Mouse (Mus musculus) cerebral cortex, adult 2 months (tissue): ENCODE results near the gene Pdcd7.

Experiments
- WGBS: fragments of 180-500 bp; shearing (Covaris S2); methylation state at CpG from one replicate; pipeline ENCODE4 v1.1.7; 2018; 5-methylcytosine and 5-hydroxymethylcytosine counted together

Gene Pdcd7

GRCm38 (mm10) chr9:65356971-65357370 lies 11.1 kb downstream of the Pdcd7 start:
- WGBS: 92% methylated on average over 2 of the region's 2 CpGs

GRCm38 (mm10) chr9:65358956-65359480 lies 13.1 kb downstream of the Pdcd7 start:
- 61% methylated on average over 1 of the region's 1 CpGs for WGBS

GRCm38 (mm10) chr9:65360641-65361448 lies 14.9 kb downstream of the Pdcd7 start, which contains the start of gene Ubap1l:
Gene Ubap1l, plus strand, starts transcription at chr9:65361041.
- 78% methylated on average over 16 of the region's 16 CpGs for WGBS

GRCm38 (mm10) chr9:65363684-65364083 lies 17.8 kb downstream of the Pdcd7 start:
- WGBS: 85% methylated on average over 9 of the region's 9 CpGs

GRCm38 (mm10) chr9:65365721-65366120 lies 19.8 kb downstream of the Pdcd7 start:
- WGBS: 79% methylated on average over 7 of the region's 7 CpGs

- 89% methylated on average over 24 of the region's 24 CpGs for WGBS
Observed at GRCm38 (mm10) chr9:65371756-65372155, 25.9 kb downstream of the Pdcd7 start.

GRCm38 (mm10) chr9:65372449-65372848 lies 26.5 kb downstream of the Pdcd7 start:
- 69% methylated on average over 4 of the region's 4 CpGs for WGBS

GRCm38 (mm10) chr9:65374468-65375162 lies 28.7 kb downstream of the Pdcd7 start:
- 90% methylated on average over 5 of the region's 5 CpGs for WGBS

- WGBS: 40% methylated on average over 9 of the region's 9 CpGs
Observed at GRCm38 (mm10) chr9:65375163-65375934, 29.4 kb downstream of the Pdcd7 start.

- 87% methylated on average over 4 of the region's 4 CpGs for WGBS
Observed at GRCm38 (mm10) chr9:65381017-65381590, 35.2 kb downstream of the Pdcd7 start.

- WGBS: 70% methylated on average over 6 of the region's 6 CpGs
Observed at GRCm38 (mm10) chr9:65382031-65382750, 36.3 kb downstream of the Pdcd7 start.

GRCm38 (mm10) chr9:65382751-65383097 lies 36.8 kb downstream of the Pdcd7 start:
- 69% methylated on average over 3 of the region's 3 CpGs for WGBS

- WGBS: 61% methylated on average over 3 of the region's 3 CpGs
Observed at GRCm38 (mm10) chr9:65384276-65384675, 38.4 kb downstream of the Pdcd7 start.

- WGBS: 59% methylated on average over 8 of the region's 8 CpGs
Observed at GRCm38 (mm10) chr9:65386373-65387140, 40.7 kb downstream of the Pdcd7 start.

GRCm38 (mm10) chr9:65390752-65391612 lies 45.1 kb downstream of the Pdcd7 start:
- WGBS: 17% methylated on average over 96 of the region's 96 CpGs

- WGBS: 43% methylated on average over 8 of the region's 8 CpGs
Observed at GRCm38 (mm10) chr9:65391613-65391964, 45.7 kb downstream of the Pdcd7 start, which contains the start of gene Kbtbd13. Gene Kbtbd13, minus strand, starts transcription at chr9:65391652.

- 38% methylated on average over 6 of the region's 6 CpGs for WGBS
Observed at GRCm38 (mm10) chr9:65392638-65393364, 46.9 kb downstream of the Pdcd7 start.

- 62% methylated on average over 2 of the region's 2 CpGs for WGBS
Observed at GRCm38 (mm10) chr9:65393606-65394005, 47.7 kb downstream of the Pdcd7 start.

- 74% methylated on average over 2 of the region's 2 CpGs for WGBS
Observed at GRCm38 (mm10) chr9:65394360-65394759, 48.5 kb downstream of the Pdcd7 start.
